Mouse (Mus musculus) E14TG2a.4 (cell line): ENCODE data around the gene Rnf26.

Experiments used
- CTCF ChIP-seq: conservative IDR thresholded peaks from 2 replicates; pipeline ENCODE4 v1.5.1; 2014; ENCODE audit warnings: low read length
- NANOG ChIP-seq: IDR thresholded peaks from 2 replicates; pipeline ENCODE4 v1.6.1; 2014; ENCODE audit warnings: borderline replicate concordance, low read length, mixed read lengths
- POU5F1 ChIP-seq: IDR thresholded peaks from 2 replicates; pipeline ENCODE4 v1.6.1; 2014; ENCODE audit warnings: low read length, borderline replicate concordance

DNA sequence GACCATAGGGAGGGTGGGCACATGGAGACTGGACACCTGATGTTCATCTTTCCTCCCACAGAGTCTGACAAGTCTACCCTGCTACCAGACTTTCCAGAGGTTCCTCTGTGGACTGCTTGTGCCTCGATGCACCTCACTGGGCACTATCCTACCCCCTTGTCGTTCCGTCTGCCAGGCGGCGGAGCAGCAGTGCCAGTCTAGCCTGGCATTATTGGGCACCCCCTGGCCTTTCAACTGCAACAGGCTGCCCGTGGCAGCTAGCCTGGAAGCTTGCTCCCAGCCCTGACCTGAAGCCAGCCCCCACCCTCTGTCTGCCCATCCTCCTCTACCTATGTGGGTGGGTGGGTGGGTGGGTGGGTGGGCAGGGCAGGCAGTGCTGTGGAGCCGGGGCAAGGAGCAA is 7.1 kb downstream of the Rnf26 start:
- TF ChIP-seq CTCF (no peak), NANOG (no peak), POU5F1 (no peak)
